Mouse (Mus musculus) forebrain, embryonic 10.5 days (tissue): ENCODE results near the gene Aldh3b1. TPM values are rescaled to one million over a fixed set of nuclear protein-coding genes. Genes with fewer than 3 reads are reported as not detected.

Experiments used
- DNase-seq: peaks from one replicate; pipeline ENCODE4 v3.0.0-alpha.2; 2017; ENCODE audit warnings: low spot score; ENCODE audit errors: extremely low spot score
- H3K27ac ChIP-seq: fragments of 300-500 bp; sonication (generic); 2 replicates; pipeline ENCODE4 v1.5.1; 2016; ENCODE audit warnings: mild to moderate bottlenecking
- H3K27me3 ChIP-seq: fragments of 300-500 bp; sonication (generic); 2 replicates; pipeline ENCODE4 v1.6.1; 2016; ENCODE audit warnings: mild to moderate bottlenecking; ENCODE audit not compliant: poor library complexity, severe bottlenecking
- H3K36me3 ChIP-seq: fragments of 300-500 bp; sonication (generic); replicated peaks from 2 replicates; pipeline ENCODE4 v1.6.1; 2016; ENCODE audit warnings: mild to moderate bottlenecking, moderate library complexity
- H3K4me1 ChIP-seq: fragments of 300-500 bp; sonication (generic); 2 replicates; pipeline ENCODE4 v1.6.1; 2016
- H3K4me3 ChIP-seq: fragments of 300-500 bp; sonication (generic); 2 replicates; pipeline ENCODE4 v1.5.1; 2016; ENCODE audit warnings: mild to moderate bottlenecking, moderate library complexity
- H3K9me3 ChIP-seq: fragments of 300-500 bp; sonication (generic); 2 replicates; pipeline ENCODE4 v1.6.1; 2016; ENCODE audit warnings: mild to moderate bottlenecking, moderate library complexity
- WGBS: fragments of 180-500 bp; shearing (Covaris S2); methylation state at CpG from one replicate; pipeline ENCODE4 v1.1.7; 2016; 5-methylcytosine and 5-hydroxymethylcytosine counted together
- polyA plus RNA-seq: library from polyadenylated mRNA; unstranded; fragments of >200 nt; fragmentation: Nextera tagmentation; extraction: Ambion mirVana; gene quantifications from 2 replicates; pipeline ENCODE4 v1.2.1, GENCODE M21; 2016

Gene Aldh3b1
- polyA plus RNA-seq, 1 experiment from 2014 or later: 0.58 TPM

GRCm38 (mm10) chr19:3882214-3882613, 47.4 kb downstream of the Aldh3b1 start:
- H3K4me3 ChIP-seq: no peak overlapping the region
- no peak for DNase-seq
- no peaks in the 10 kb centered on the region for H3K9me3 ChIP-seq
- H3K27me3 ChIP-seq: no peaks in the 10 kb centered on the region
- peaks cover 48% of the 10 kb centered on the region for H3K36me3 ChIP-seq
- 80% methylated on average over 4 of the region's 4 CpGs for WGBS
- no peaks in the 10 kb centered on the region for H3K4me1 ChIP-seq
- H3K27ac ChIP-seq: no peak overlapping the region

- Histone ChIP-seq H3K4me1 (no peaks in the 10 kb centered on the region), H3K9me3 (no peaks in the 10 kb centered on the region), H3K4me3 (no peak overlapping the region), H3K36me3 (peaks cover 43% of the 10 kb centered on the region), H3K27ac (no peak overlapping the region), H3K27me3 (no peaks in the 10 kb centered on the region)
- 90% methylated on average over 6 of the region's 6 CpGs for WGBS
- no peak for DNase-seq
Measured at GRCm38 (mm10) chr19:3880054-3880848, 49.4 kb downstream of the Aldh3b1 start.

DNA sequence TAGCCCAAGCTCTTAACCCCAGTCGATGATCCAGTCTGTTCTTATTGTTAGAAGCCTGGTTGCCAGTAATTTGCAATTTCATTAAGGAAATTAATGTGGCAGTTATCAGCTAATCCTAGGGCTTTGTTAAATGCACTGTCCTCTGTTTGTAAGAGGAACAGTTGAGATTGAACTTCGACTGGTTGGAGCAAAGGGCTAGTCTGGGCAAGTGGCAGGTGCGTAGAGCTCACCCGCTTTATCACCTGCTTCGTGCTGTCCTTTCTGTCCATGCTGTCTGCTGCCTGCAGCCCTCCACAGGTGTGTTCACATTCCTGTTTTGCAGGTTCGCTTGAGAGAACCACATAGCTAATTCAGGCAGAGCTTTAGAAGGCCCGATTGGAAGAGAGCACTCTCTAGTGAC, 54.6 kb downstream of the Aldh3b1 start:
- no peaks in the 10 kb centered on the region; the same call in 1 of the 2 replicates for H3K4me1 ChIP-seq
- no peaks in the 10 kb centered on the region for H3K27me3 ChIP-seq
- no peak overlapping the region for H3K27ac ChIP-seq
- DNase-seq: no peak
- H3K4me3 ChIP-seq: no peak overlapping the region
- peaks cover 30% of the 10 kb centered on the region for H3K36me3 ChIP-seq
- 84% methylated on average over 7 of the region's 7 CpGs for WGBS
- no peaks in the 10 kb centered on the region for H3K9me3 ChIP-seq

- no peak for DNase-seq
- H3K27me3 ChIP-seq: no peaks in the 10 kb centered on the region
- H3K27ac ChIP-seq: no peak overlapping the region
- H3K36me3 ChIP-seq: peaks cover 23% of the 10 kb centered on the region
- H3K9me3 ChIP-seq: no peaks in the 10 kb centered on the region
- WGBS: 93% methylated on average over 4 of the region's 4 CpGs
- no peaks in the 10 kb centered on the region; the same call in 1 of the 2 replicates for H3K4me1 ChIP-seq
- H3K4me3 ChIP-seq: no peak overlapping the region
Measured at GRCm38 (mm10) chr19:3872373-3872772, 57.2 kb downstream of the Aldh3b1 start.

DNA sequence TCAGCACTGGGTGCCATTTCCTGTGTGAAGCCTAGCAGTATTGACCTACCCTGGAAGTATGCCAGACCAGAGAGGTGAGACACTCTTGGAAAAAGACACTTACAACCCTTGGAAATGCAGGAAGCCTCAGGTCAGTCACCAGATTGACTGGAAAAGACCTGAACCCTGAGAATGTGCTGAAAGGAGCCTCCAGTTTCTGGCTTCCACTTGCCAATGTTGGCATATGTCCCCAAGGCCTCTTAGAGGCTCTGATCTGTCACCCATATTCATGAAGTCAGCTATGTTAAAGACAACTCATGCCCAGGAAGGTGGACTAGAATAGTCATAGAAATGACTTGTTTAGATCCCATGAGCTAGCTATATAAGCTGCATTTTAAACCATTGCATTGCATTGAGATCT, 58.1 kb downstream of the Aldh3b1 start:
- DNase-seq: no peak
- H3K27me3 ChIP-seq: no peaks in the 10 kb centered on the region
- H3K4me1 ChIP-seq: no peaks in the 10 kb centered on the region; the same call in 1 of the 2 replicates

DNA sequence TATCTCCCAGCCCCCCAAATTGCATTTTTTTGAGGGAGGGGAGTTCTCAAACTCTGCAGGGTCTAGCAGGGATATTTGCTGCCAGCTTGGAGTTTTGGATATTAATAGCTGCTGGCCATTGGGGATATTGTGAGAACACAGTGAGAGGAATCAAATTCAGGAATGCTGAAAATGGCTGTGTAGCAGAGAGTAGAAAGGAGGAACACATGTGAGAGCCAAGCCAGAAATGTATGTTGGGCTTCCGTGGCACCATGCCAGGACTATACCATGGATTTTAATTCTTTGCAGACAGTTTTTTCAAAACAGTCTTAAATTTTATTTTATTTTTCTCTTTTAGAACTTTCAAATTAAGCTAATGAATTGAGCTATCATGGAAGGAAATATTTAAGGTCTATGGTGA, 61.3 kb downstream of the Aldh3b1 start:
- Histone ChIP-seq H3K9me3 (peaks cover 14% of the 10 kb centered on the region; the same call in 1 of the 2 replicates), H3K27ac (no peak overlapping the region), H3K4me3 (no peak overlapping the region), H3K36me3 (peaks cover 41% of the 10 kb centered on the region), H3K4me1 (no peaks in the 10 kb centered on the region; the same call in 1 of the 2 replicates), H3K27me3 (no peaks in the 10 kb centered on the region)
- 89% methylated on average over 1 of the region's 1 CpGs for WGBS
- no peak for DNase-seq

More for the DNA sequence above, 58.1 kb downstream of the Aldh3b1 start:
- Histone ChIP-seq H3K27ac (no peak overlapping the region), H3K9me3 (peaks cover 5% of the 10 kb centered on the region; the same call in 1 of the 2 replicates), H3K36me3 (peaks cover 24% of the 10 kb centered on the region), H3K4me3 (no peak overlapping the region)

DNA sequence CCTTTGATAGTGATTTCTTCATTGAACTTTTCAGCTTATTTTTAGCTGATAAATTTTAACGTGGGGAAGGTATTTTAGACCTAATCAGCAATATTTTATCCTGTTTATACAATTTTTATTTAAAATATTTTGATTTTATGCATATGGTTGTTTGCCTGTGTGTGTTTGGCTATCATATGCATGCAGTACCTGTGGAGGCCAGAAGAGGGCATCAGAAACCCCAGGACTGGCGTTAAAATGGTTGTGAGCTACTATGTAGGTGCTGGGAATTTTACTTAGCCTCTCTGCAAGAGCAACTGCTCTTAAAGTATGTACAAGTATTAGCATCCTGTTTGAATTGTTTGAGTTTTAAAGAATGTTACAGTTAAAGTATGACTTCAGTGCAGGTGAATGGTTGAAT, 64.6 kb downstream of the Aldh3b1 start:
- Histone ChIP-seq H3K27me3 (no peaks in the 10 kb centered on the region), H3K27ac (no peak overlapping the region), H3K9me3 (peaks cover 14% of the 10 kb centered on the region; the same call in 1 of the 2 replicates), H3K4me1 (no peaks in the 10 kb centered on the region), H3K4me3 (no peak overlapping the region), H3K36me3 (peaks cover 52% of the 10 kb centered on the region)
- no peak for DNase-seq
- 84% methylated on average over 2 of the region's 2 CpGs for WGBS

Other genes starting within 250 kb of the Aldh3b1 start
- gene Lrp5, start 243.2 kb downstream of the Aldh3b1 start, polyA plus RNA-seq: 3.6 and 3.9 TPM in 2 replicates
- 44.9 and 47.7 TPM in 2 replicates for gene 1810055G02Rik, start 221.5 kb downstream of the Aldh3b1 start, polyA plus RNA-seq
- gene Kmt5b, start 162.4 kb downstream of the Aldh3b1 start, polyA plus RNA-seq: 29.2 and 29.3 TPM in 2 replicates
- gene Chka, start 78.0 kb downstream of the Aldh3b1 start, polyA plus RNA-seq: 52.3 and 54.3 TPM in 2 replicates
- 17.2 and 17.9 TPM in 2 replicates for gene Tcirg1, start 22.7 kb downstream of the Aldh3b1 start, polyA plus RNA-seq
- gene Ndufs8, start 17.0 kb downstream of the Aldh3b1 start, polyA plus RNA-seq: 226 and 228 TPM in 2 replicates
- 4.6 and 4.9 TPM in 2 replicates for gene Unc93b1, start 5.4 kb upstream of the Aldh3b1 start, polyA plus RNA-seq
- not detected in 2 replicates for gene Aldh3b3, start 28.8 kb upstream of the Aldh3b1 start, polyA plus RNA-seq
- gene Aldh3b2, start 42.5 kb upstream of the Aldh3b1 start, polyA plus RNA-seq: 0.37 and 0.39 TPM in 2 replicates
- 1.8 and 2.5 TPM in 2 replicates for gene Acy3, start 56.8 kb upstream of the Aldh3b1 start, polyA plus RNA-seq
- gene Tbx10, start 62.9 kb upstream of the Aldh3b1 start, polyA plus RNA-seq: not detected in 2 replicates
- gene Nudt8, start 70.8 kb upstream of the Aldh3b1 start, polyA plus RNA-seq: 24.8 and 30.4 TPM in 2 replicates
- gene Gm49405, start 70.8 kb upstream of the Aldh3b1 start, polyA plus RNA-seq: 2.8 and 3.5 TPM in 2 replicates
- 3.6 and 4.0 TPM in 2 replicates for gene Doc2g, start 73.5 kb upstream of the Aldh3b1 start, polyA plus RNA-seq
- 208 and 210 TPM in 2 replicates for gene Ndufv1, start 83.0 kb upstream of the Aldh3b1 start, polyA plus RNA-seq
- gene Gstp1, start 108.2 kb upstream of the Aldh3b1 start, polyA plus RNA-seq: 412 and 423 TPM in 2 replicates
- 0.27 and 0.46 TPM in 2 replicates for gene Gstp2, start 116.2 kb upstream of the Aldh3b1 start, polyA plus RNA-seq
- gene Gstp3, start 129.8 kb upstream of the Aldh3b1 start, polyA plus RNA-seq: not detected in 2 replicates
- gene Cabp2, start 151.8 kb upstream of the Aldh3b1 start, polyA plus RNA-seq: not detected in 2 replicates
- 85.8 and 86.6 TPM in 2 replicates for gene Cdk2ap2, start 167.4 kb upstream of the Aldh3b1 start, polyA plus RNA-seq
- 12.1 and 15.8 TPM in 2 replicates for gene Pitpnm1, start 170.2 kb upstream of the Aldh3b1 start, polyA plus RNA-seq
- 55.2 and 56.5 TPM in 2 replicates for gene Aip, start 196.1 kb upstream of the Aldh3b1 start, polyA plus RNA-seq
- gene Gpr152, start 210.0 kb upstream of the Aldh3b1 start, polyA plus RNA-seq: not detected in 2 replicates
- not detected in 2 replicates for gene Cabp4, start 214.2 kb upstream of the Aldh3b1 start, polyA plus RNA-seq
- 128 and 130 TPM in 2 replicates for gene Coro1b, start 218.8 kb upstream of the Aldh3b1 start, polyA plus RNA-seq
- 0.71 TPM in 1 of 2 replicates, not detected in the other for gene Ptprcap, start 223.8 kb upstream of the Aldh3b1 start, polyA plus RNA-seq
- 59.7 TPM in 2 replicates for gene Rps6kb2, start 233.5 kb upstream of the Aldh3b1 start, polyA plus RNA-seq
- gene Carns1, start 245.7 kb upstream of the Aldh3b1 start, polyA plus RNA-seq: 2.5 TPM in 2 replicates